Mouse (Mus musculus) liver, postnatal 0 days (tissue): ENCODE data around the gene Insm2. TPM values are rescaled to one million over a fixed set of nuclear protein-coding genes. Genes with fewer than 3 reads are reported as not detected.
"Not testable (repeated sequence)": the region's sequence is repeated elsewhere in the genome, so short reads cannot be mapped to it uniquely, and the experiment has no call there.

Experiments
- ATAC-seq: fragments of 200-750 bp; cut with Nextera tagmentation; 2 replicates; pipeline ENCODE4 v1.8.0; 2017; ENCODE audit warnings: mild to moderate bottlenecking, moderate library complexity
- DNase-seq: peaks from one replicate; pipeline ENCODE4 v3.0.0-alpha.2; 2016
- H3K27ac ChIP-seq: fragments of 300-500 bp; sonication (generic); 2 replicates; pipeline ENCODE4 v1.5.1; 2014; ENCODE audit warnings: antibody characterized with exemption, moderate library complexity, mild to moderate bottlenecking, low read depth
- H3K27me3 ChIP-seq: fragments of 300-500 bp; sonication (generic); 2 replicates; pipeline ENCODE4 v1.6.1; 2014; ENCODE audit warnings: low read length, control low read depth, mixed read lengths; ENCODE audit not compliant: insufficient read depth
- H3K36me3 ChIP-seq: fragments of 300-500 bp; sonication (generic); replicated peaks from 2 replicates; pipeline ENCODE4 v1.6.1; 2014; ENCODE audit warnings: mild to moderate bottlenecking, control low read depth, low read length, moderate library complexity, mixed read lengths; ENCODE audit not compliant: insufficient read depth
- H3K4me1 ChIP-seq: fragments of 300-500 bp; sonication (generic); 2 replicates; pipeline ENCODE4 v1.6.1; 2014; ENCODE audit warnings: antibody characterized with exemption, mild to moderate bottlenecking, control low read depth; ENCODE audit not compliant: insufficient read depth
- H3K4me2 ChIP-seq: fragments of 300-500 bp; sonication (generic); 2 replicates; pipeline ENCODE4 v1.6.1; 2014; ENCODE audit warnings: low read depth, mild to moderate bottlenecking, low read length, moderate library complexity, mixed read lengths
- H3K4me3 ChIP-seq: fragments of 300-500 bp; sonication (generic); 2 replicates; pipeline ENCODE4 v1.5.1; 2014; ENCODE audit warnings: low read depth, low read length
- H3K9ac ChIP-seq: fragments of 300-500 bp; sonication (generic); replicated peaks from 2 replicates; pipeline ENCODE4 v1.6.1; 2014; ENCODE audit warnings: mild to moderate bottlenecking, moderate library complexity
- H3K9me3 ChIP-seq: fragments of 300-500 bp; sonication (generic); 2 replicates; pipeline ENCODE4 v1.6.1; 2016; ENCODE audit warnings: mild to moderate bottlenecking, control low read depth, low read length, mixed read lengths
- CTCF ChIP-seq: sonication (generic); IDR thresholded peaks from 2 replicates; pipeline ENCODE4 v1.5.1; 2016; ENCODE audit warnings: antibody characterized with exemption, low read depth
- EP300 ChIP-seq: IDR thresholded peaks from 2 replicates; pipeline ENCODE4 v1.6.1; 2016; ENCODE audit warnings: antibody characterized with exemption, low read depth, mild to moderate bottlenecking
- WGBS: fragments of 180-500 bp; shearing (Covaris S2); extraction: QIAGEN DNeasy Blood & Tissue Kit; methylation state at CpG from one replicate; pipeline ENCODE4 v1.1.7; 2014; ENCODE audit not compliant: insufficient replicate concordance; 5-methylcytosine and 5-hydroxymethylcytosine counted together
- polyA plus RNA-seq: library from polyadenylated mRNA; unstranded; fragments of >200 nt; fragmentation: Nextera tagmentation; extraction: Ambion mirVana; gene quantifications from 2 replicates; pipeline ENCODE4 v1.2.1, GENCODE M21; 2015

Gene Insm2
- polyA plus RNA-seq, 1 experiment from 2014 or later, result 0.05 TPM

DNA sequence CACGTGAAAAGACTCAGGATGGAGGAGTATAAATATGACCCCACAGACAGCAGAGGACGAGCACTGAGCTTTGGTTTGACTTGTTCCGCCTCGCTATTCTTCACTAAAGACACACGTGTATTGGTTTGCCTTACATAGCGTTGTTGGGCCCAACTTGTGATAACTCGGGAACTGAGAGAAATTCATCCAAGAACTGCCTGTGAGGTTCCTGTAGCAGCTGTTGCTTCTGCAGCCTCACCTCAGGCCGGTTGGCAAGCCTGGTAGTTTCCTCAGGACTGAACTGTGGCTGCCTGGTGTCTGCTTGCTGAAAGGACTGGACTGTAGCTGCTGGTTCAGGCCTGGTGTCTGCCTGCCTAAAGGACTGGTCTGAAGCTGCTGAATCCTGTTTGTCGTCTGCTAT is 28.6 kb upstream of the Insm2 start:
- no peak overlapping the region for H3K27ac ChIP-seq
- no peak overlapping the region for H3K9ac ChIP-seq
- no peaks in the 10 kb centered on the region for H3K27me3 ChIP-seq
- H3K9me3 ChIP-seq, result no peaks in the 10 kb centered on the region
- ATAC-seq (no peak), DNase-seq (peak; percentile 8)
- no peak overlapping the region for H3K4me3 ChIP-seq
- H3K36me3 ChIP-seq, result no peaks in the 10 kb centered on the region
- TF ChIP-seq EP300, result no peak
- no peak for TF ChIP-seq CTCF
- no peaks in the 10 kb centered on the region for H3K4me1 ChIP-seq
- H3K4me2 ChIP-seq, result no peak overlapping the region
- 76% methylated on average over 9 of the region's 9 CpGs for WGBS

DNA sequence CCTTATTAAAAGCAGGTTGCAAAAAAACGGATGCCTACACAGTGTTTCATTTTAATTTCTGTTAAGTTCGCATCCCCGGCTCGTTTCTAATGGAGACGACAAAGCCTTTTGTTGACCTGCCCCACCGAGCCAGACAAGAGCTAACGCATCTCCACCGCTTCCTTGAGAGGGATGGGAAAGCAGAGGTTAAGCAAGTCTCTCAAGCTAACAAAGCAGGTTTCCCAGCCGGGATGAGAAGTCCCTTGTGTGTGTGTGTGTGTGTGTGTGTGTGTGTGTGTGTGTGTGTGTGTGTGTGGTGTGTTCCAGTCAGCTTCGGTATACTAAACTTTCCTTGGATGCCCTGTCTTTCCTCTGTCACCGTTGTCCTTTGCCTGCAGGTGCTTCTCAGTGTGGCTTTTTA is 28.0 kb upstream of the Insm2 start:
- no peaks in the 10 kb centered on the region for H3K4me1 ChIP-seq
- 78% methylated on average over 11 of the region's 11 CpGs for WGBS
- no peak for TF ChIP-seq EP300
- TF ChIP-seq CTCF, result no peak

DNA sequence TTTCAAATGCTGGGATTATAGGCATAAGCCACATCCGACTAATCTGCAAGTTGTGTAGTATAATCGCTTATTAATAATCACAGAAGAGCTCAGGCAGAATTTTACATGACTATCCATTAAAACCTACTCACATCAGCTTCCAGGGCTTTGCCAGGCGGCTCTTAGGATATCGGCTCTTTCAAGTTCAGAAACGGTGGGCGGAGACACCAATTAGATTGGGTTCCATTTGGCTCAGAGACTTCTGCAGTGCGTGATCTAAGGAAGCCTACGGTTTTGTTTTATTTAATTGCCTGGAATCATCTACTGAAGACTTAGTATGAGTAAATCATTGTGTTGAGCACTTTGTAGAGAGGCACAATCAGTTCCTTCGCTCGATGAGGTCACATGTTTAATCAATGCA is 27.6 kb upstream of the Insm2 start:
- Histone ChIP-seq H3K27me3 (no peaks in the 10 kb centered on the region), H3K27ac (no peak overlapping the region)
- DNase-seq, result peak; percentile 5

More for the DNA sequence above, 28.0 kb upstream of the Insm2 start:
- H3K9me3 ChIP-seq, result no peaks in the 10 kb centered on the region
- no peak overlapping the region for H3K27ac ChIP-seq
- DNase-seq (peak; percentile 7), ATAC-seq (no peak)
- no peaks in the 10 kb centered on the region for H3K36me3 ChIP-seq
- no peaks in the 10 kb centered on the region for H3K27me3 ChIP-seq
- no peak overlapping the region for H3K9ac ChIP-seq
- H3K4me2 ChIP-seq, result no peak overlapping the region
- H3K4me3 ChIP-seq, result no peak overlapping the region

DNA sequence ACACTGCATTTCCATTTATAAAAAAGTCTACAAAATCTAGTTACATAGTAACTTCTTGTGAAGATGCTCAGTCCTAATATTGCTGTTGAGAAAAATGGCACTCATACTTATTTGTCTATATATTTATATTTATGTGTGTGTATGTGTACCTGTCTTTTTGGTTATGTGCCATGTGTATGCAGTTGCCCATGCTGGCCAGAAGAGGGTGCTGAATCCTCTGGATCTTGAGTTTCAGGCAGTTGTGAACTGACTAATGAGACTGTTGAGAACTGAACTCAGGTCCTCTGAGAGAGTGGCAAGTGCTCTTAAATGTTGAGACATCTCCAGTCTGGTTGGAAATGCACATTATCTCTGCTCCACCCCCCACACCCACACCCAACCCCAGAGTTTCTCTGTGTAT is 26.1 kb upstream of the Insm2 start:
- no peak overlapping the region for H3K4me3 ChIP-seq
- peak; percentile 5 for DNase-seq
- H3K27ac ChIP-seq, result no peak overlapping the region

More for the DNA sequence above, 27.6 kb upstream of the Insm2 start:
- no peaks in the 10 kb centered on the region for H3K4me1 ChIP-seq
- H3K36me3 ChIP-seq, result no peaks in the 10 kb centered on the region
- H3K9ac ChIP-seq, result no peak overlapping the region
- no peak overlapping the region for H3K4me3 ChIP-seq
- ATAC-seq, result no peak
- H3K4me2 ChIP-seq, result no peak overlapping the region
- 84% methylated on average over 10 of the region's 10 CpGs for WGBS
- no peaks in the 10 kb centered on the region for H3K9me3 ChIP-seq
- no peak for TF ChIP-seq EP300
- no peak for TF ChIP-seq CTCF

DNA sequence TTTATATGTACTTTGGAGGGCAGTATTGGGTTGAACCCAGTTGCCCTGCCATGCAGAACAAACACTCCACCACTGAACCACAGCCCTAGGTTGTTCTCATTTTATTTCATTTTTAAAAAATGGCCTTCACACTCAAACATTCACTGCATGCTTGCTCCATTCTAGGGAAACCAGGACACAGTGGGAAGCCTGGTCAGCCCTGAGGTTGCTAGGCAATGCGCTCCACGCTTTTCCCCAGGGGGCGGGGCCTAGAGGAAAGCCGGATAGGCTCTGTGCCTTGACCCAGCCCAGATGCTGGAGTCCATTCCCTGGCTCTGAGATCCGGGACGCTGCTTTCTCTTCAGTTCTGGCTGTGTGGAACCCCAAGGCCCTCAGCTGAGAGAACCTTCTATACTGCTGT is 25.4 kb upstream of the Insm2 start:
- no peak overlapping the region for H3K9ac ChIP-seq
- H3K4me3 ChIP-seq, result no peak overlapping the region
- no peaks in the 10 kb centered on the region for H3K4me1 ChIP-seq
- H3K36me3 ChIP-seq, result no peaks in the 10 kb centered on the region
- WGBS, result 14% methylated on average over 6 of the region's 6 CpGs
- ATAC-seq (no peak), DNase-seq (peak; percentile 12)
- no peak overlapping the region for H3K4me2 ChIP-seq
- no peaks in the 10 kb centered on the region for H3K9me3 ChIP-seq
- H3K27ac ChIP-seq, result no peak overlapping the region
- TF ChIP-seq EP300 (no peak), CTCF (no peak)
- no peaks in the 10 kb centered on the region for H3K27me3 ChIP-seq

More for the DNA sequence above, 26.1 kb upstream of the Insm2 start:
- H3K4me2 ChIP-seq, result no peak overlapping the region
- no peaks in the 10 kb centered on the region for H3K36me3 ChIP-seq
- TF ChIP-seq EP300 (no peak), CTCF (0 out of 2 replicates have a peak, but pooled peaks have one; percentile 27)
- no peak overlapping the region for H3K9ac ChIP-seq
- H3K4me1 ChIP-seq, result no peaks in the 10 kb centered on the region
- no peak for ATAC-seq
- no peaks in the 10 kb centered on the region for H3K27me3 ChIP-seq
- H3K9me3 ChIP-seq, result no peaks in the 10 kb centered on the region

DNA sequence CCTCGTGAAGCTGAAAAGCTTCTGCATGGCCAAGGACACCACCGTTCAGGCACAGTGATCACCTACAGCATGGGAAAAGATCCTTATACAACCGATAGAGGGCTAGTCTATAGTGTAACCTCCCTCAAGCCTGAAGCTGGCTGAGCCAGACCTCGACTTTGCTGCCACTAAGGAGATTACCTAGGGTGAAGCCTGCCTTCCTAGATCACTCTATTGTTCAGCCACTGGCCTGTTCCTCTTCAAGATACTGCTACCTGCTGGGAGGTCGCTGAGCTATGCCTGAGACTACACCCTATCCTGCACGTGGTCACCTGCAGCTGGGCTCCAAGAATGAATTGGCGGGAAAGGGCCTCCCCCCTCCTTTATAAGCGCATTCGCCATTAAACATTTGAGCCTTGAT is 12.3 kb upstream of the Insm2 start:
- H3K36me3 ChIP-seq, ATAC-seq, H3K9me3 ChIP-seq, DNase-seq, H3K4me2 ChIP-seq, H3K4me3 ChIP-seq, H3K27ac ChIP-seq, H3K9ac ChIP-seq, H3K4me1 ChIP-seq, H3K27me3 ChIP-seq: not testable (repeated sequence)
- WGBS, result 53% methylated on average over 9 of the region's 9 CpGs

DNA sequence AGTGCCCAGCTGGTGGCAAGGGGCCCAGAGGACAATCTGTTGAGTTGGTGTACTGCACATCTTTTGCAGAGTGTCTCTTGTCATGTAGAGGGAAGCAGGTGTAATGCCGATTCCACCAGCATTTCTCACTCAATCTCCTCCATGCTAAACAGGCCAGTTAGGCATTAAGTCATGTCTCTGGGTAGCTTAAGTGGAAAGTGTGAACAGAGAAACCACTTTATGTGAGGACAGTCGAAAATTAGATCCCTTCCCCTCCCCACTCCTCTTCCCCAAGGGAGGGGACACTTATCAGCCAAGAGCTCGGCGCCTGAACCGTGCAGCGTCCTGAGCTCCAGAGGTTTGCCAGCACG is 715 bp upstream of the Insm2 start:
- Histone ChIP-seq H3K9ac (no peak overlapping the region), H3K36me3 (no peaks in the 10 kb centered on the region), H3K4me1 (peaks cover 20% of the 10 kb centered on the region), H3K27me3 (peaks cover 43% of the 10 kb centered on the region), H3K4me2 (peak overlapping the region; percentile 67; the same call in 1 of the 2 replicates), H3K27ac (no peak overlapping the region), H3K9me3 (no peaks in the 10 kb centered on the region), H3K4me3 (peak overlapping the region; percentile 43)
- ATAC-seq (no peak), DNase-seq (no peak)
- no peak for TF ChIP-seq EP300
- no peak for TF ChIP-seq CTCF
- 8% methylated on average over 7 of the region's 7 CpGs for WGBS
